Mouse (Mus musculus) layer of hippocampus, adult 11-12 months (tissue): ENCODE data around the gene Olfr311.
"Not testable (repeated sequence)": the region's sequence is repeated elsewhere in the genome, so short reads cannot be mapped to it uniquely, and the experiment has no call there.

Experiments used
- DNase-seq: peaks from one replicate; pipeline ENCODE4 v3.0.0; 2022; ENCODE audit warnings: low spot score

Olfr311 gene

DNA sequence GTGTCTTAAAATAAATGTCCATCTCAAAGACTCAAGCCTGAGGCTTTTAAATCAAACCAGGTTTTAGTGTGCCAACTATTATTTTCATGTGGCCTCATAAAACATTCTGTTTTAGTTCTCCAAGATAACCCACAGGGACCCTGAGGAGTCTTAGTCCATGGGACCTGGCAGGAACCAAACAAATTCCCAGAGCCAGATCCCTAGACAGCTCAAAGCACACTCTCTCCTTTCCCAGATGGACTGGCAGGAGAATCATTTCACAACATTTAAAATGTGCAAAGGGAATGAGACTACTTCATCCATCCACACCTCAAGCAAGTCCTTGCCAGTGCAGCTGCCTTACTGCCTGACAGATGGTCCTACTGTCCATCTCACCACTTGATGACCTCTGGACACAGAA, at the start of gene Olfr311:
Olfr311 (plus strand) TSS at position 301 of the 400 bp plus-strand sequence.
- not testable (repeated sequence) for DNase-seq

DNA sequence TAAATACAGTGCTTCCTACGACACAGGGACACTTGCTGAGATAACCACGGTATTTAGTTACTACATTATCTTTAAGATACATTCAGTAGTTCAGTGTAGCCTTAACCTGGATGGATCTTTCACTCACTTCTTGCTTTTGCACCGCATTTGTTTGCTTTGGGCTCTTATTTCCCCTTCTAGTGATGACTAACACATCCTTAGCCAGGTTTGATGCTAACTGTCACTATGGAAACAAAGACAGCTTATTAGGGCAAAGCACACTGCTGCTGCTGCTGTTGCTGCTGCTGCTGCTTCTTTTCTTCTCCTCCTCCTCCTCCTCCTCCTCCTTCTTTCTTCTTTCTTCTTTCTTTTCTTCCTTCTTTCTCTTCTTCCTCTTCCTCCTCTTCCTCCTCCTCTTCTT, 49.5 kb upstream of the Olfr311 start:
- DNase-seq = no peak

DNA sequence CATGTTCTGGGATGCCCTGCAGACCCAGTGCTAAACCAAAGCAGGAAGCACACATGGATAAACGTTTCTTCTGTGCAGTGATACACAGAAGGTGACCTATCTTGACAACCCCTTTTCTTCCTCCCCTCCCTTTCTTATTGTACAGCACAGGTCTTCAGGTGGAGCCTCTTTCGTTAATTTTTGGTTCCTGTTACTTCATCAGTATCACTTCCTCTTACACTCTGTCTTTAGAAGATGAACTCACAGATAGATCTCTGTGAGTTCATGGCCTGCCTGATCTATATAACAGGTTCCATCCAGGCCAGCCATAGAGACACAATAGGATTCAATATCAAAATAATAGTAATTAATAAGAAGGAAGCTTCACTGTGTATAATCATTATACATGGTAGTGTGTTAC, 49.0 kb upstream of the Olfr311 start:
- DNase-seq = no peak

DNA sequence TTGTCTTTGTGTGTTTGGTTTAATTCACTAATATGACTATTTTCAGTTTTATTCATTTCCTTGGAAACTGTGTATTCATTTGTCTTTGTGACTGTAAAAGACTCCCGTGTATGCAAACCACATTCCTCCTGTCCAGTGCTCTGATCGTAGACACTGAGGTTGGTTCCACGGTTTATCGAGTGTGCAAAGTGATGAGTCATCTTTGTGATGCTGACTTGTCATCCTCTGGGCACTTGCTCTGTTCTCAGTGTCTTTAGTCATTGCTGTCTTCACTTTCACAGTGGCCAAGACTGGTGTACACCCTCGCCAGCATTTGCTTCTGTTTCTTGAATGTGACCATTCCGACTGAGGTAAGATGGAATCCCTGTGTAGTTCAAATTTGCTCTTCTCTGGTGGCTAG, 48.4 kb upstream of the Olfr311 start:
- no peak for DNase-seq

DNA sequence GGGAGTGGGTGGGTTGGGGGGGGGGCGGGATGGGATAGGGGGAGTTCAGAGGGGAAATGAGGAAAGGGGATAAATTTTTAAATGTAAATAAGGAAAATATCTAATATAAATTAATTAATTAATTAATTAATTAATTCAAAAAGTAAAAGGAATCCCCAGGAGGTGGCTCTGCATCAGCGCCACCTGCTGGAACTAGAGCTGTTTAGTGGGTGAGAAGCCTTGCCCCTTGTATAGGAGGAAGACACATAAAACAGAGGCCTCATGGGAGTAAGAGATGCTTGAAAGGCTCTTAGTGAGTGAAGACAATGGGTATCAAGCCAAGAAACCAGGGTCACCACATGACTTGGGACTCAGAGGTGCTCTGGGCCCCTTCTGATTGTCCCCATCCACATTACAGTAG, 43.2 kb upstream of the Olfr311 start:
- DNase-seq = no peak

DNA sequence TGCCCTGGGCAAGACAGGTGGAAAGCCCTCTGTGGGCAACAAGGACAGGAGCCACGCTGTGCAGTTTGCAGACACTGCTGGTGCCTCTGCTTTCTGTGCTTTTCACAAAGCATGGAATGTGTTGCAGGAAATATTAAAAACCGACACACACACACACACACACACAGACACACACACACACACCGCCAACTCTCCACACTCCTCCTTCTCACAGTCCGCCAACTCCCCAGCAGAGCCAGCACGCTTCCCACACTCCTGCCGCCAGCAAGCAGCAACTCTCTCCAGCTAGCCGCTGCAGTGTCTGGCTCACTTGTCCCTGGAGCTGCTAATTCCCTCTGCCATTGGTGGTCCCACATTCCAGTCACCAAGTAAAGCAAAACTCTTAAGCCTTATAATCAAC, 42.2 kb upstream of the Olfr311 start:
- DNase-seq = peak; percentile 77

DNA sequence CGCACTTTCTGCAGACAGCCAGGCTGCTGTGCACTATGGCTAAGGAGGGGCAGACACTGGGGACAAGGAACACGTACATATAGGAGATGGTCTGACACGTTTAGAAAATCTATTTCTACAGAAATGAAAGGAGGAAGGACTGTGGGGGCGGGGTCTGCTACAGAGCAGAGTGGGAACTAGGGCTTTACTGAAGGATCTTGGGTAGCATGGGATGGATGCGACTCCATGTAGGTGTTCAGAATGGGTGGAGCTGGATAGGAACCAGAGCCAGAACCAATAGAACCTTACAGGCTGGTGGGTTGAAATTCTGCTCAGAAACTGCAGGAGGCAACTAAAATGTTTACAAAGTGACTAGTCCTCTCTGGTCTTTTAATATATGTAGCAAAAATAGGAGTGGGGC, 39.3 kb upstream of the Olfr311 start:
- no peak for DNase-seq

DNA sequence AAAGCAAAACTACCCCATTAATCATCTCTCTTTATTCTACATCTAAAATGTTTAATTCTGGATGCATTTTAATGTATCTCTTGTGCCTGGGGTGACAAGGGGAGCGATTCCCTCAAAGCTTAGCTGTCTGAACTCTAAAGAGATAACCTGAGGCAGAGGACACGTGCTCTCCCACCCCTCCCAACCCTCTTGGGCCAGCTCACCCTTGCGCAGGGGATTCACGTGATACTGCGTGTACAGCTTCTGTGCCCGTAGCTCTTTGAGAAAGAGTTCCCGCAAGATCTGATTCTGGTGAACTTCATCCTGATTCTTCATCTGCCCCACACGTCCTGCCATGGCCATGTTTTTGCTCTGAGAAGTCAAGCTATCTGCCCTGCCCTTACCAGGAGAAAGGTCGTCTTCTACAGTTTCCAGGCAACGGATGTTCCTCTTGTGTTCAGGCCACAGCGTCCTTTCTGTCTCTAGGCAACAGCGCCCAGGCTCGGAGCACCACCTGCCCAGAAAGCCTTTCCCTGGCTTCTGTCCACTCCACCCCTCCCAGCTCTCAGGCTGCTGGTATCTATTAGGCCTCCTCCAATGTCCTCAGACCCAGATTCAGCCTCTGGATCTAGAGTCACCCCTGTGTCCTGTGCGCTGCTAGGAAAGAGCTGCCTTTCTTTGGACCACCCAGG, 37.4 kb upstream of the Olfr311 start, which contains the start of gene Fam183b:
Fam183b (minus strand) TSS at position 403 of the 671 bp plus-strand sequence.
- DNase-seq = peak; percentile 34

DNA sequence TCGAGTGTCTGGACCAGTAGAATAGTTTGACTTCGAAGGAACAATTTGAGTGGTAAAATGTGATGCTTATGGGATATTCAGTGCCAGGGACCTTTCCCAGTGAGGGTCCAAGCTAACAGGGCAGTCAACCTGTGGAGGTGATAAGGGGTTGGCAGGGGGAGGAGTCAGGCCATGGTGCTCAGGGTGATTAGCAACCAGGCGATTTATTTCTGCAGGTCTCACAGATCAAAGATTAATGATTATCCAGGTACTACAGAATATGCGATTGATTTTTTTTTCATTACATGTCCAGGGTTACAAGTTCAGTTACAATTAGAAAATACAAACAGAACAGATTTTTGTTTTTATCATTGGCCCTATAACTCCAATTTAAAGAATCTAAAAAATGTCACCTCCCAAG, 35.2 kb upstream of the Olfr311 start:
- DNase-seq = no peak

DNA sequence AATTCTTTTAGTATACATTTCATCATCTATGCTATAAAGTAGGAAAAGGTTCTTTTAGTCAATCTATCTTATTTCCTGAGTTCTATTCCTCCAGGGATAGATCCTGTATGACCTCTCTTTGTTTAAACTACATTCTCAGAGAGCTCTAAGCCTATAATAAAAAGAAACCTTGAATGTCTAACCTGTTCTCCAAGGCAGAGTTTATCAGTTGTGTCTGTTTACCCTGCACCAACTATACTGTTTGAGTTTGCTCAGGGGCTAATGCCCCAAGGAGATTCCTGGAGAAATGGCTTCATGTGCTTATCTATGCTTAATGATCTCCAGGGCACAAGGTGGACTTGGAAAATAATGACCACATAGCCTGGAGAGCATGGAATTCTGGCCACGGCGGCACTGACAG, 34.7 kb upstream of the Olfr311 start:
- no peak for DNase-seq

DNA sequence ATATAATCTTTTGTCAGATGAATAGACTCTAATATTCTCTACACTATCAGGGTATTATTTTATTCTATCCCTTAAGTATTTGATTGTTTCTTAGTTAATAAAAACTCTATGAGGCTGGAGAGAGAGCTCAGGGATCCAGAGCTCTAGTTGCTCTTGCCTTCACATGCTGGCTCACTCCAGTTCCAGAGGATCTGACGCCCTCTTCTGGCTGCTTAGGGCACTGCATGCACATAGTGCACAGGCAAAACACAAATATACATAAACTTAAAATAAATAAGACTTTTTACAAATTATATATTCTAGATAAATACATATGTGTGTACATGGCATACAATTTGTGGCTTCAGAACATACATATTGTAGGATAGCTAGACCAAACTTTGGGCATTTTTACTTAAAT, 27.1 kb upstream of the Olfr311 start:
- no peak for DNase-seq

DNA sequence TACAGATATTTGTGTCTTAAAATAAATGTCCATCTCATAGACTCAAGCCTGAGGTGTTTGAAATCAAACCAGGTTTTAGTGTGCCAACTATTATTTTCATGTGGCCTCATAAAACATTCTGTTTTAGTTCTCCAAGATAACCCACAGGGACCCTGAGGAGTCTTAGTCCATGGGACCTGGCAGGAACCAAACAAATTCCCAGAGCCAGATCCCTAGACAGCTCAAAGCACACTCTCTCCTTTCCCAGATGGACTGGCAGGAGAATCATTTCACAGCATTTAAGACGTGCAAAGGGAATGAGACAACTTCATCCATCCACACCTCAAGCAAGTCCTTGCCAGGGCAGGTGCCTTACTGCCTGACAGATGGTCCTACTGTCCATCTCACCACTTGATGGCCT, 24.4 kb upstream of the Olfr311 start, which contains the start of gene Olfr313:
Olfr313 (plus strand) TSS at position 301 of the 400 bp plus-strand sequence.
- not testable (repeated sequence) for DNase-seq

DNA sequence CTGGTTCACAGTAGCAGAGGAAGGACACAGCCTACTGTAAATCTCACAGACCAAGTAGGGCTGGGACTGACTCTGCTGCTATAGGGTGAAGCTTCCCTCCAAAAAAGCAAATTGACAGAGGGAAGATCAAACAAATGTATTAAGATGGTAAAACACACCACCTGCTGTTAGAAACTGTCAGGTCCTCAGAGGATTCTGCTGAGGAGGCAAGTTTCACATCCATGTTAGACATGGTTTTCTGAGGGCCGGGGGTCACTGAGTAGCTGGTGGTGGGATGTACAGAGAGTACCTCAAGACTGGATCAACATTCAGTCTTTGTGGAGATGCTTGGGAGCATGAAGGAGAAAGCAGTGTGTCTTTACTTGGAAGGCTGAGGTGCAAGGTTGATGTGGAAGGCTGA, 23.4 kb upstream of the Olfr311 start:
- DNase-seq = no peak

DNA sequence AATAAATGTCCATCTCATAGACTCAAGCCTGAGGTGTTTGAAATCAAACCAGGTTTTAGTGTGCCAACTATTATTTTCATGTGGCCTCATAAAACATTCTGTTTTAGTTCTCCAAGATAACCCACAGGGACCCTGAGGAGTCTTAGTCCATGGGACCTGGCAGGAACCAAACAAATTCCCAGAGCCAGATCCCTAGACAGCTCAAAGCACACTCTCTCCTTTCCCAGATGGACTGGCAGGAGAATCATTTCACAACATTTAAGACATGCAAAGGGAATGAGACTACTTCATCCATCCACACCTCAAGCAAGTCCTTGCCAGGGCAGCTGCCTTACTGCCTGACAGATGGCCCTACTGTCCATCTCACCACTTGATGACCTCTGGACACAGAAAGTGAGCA, 10.1 kb upstream of the Olfr311 start, which contains the start of gene Olfr312:
Olfr312 (plus strand) TSS at position 301 of the 400 bp plus-strand sequence.
- not testable (repeated sequence) for DNase-seq

DNA sequence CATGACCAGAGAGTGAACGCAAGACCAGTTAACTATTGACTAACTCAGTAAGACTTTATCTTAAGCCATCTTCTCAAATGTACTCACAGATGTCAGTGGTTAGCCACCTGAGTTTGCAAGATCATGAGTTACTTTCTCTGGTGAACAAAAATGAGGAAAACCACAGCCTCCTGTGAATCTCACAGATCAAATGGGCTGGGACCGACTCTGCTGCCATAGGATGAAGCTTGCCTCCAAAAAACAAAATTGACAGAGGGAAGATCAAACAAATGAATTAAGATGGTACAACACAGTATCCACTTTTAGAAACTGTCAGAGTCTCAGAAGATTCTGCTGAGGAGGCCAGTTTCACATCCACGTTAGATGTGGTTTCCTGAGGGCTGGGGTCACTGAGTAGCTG, 9.3 kb upstream of the Olfr311 start:
- DNase-seq = no peak

DNA sequence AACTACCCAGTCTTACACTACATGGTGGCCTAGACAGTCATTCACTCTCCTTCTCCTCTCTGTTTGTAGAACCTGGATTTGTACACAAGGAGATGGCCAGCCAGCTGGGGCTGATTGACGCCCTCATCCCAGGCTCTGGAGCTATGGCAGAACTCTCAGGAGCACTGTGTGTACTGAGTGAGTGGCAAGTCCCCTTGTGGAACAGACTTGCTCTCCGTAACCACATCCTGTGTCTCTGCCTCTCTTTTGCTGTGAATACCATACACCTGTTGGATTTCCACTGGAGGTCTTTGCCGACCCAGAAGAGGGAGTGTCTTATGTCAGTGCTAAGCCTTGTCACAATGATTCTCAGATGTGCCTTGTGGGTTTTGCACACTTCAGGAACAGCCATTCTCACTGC, 6.5 kb upstream of the Olfr311 start:
- DNase-seq = not testable (repeated sequence)

DNA sequence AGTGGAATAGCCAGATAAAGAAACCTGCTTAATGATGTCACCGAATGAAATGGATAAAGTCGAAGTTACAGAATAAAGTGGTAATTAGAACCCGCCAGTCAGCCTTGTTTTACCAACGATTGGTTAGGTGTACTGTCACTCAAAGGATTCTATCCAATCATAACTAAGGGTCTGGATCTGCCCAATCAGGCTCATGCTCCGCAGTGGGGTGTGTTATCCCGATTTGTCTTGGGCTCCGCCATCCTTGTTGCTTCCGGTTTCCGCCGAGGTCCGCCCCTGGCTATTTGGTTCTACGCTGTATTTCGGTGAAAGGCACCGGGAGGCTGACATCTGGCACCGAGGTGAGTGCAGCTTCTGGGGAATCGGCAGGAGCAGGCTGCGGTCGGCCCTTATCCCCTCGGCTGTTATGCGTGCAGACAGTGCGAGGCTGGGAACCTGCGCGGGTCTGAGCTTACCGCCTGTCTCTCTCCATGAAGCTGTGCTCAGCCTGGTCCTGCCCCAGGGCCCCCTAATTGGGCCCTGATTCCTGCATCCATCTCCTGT, 7.9 kb downstream of the Olfr311 start, which contains the start of gene Gm12258:
Gm12258 (plus strand) TSS at position 240 of the 543 bp plus-strand sequence.
- peak; percentile 97 for DNase-seq

DNA sequence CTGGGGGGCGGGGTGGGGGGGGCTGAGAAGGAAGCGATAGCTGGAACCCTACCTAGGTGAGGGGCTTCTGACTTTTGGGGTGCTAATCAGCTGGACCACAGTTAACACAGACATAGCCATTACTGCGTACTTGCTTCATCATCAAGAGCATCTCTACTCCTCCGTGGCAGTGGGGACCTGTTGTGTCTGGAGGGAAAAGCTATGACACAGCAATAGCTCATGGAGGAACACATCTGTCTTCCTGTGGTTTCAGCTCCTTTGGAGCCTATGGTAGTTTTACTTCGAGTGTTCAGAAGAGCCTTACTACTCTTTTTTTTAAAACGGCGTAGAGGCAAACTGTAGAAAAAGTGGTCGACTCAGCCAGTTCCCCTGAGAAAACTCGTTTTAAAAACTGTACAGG, 8.6 kb downstream of the Olfr311 start:
- no peak for DNase-seq

DNA sequence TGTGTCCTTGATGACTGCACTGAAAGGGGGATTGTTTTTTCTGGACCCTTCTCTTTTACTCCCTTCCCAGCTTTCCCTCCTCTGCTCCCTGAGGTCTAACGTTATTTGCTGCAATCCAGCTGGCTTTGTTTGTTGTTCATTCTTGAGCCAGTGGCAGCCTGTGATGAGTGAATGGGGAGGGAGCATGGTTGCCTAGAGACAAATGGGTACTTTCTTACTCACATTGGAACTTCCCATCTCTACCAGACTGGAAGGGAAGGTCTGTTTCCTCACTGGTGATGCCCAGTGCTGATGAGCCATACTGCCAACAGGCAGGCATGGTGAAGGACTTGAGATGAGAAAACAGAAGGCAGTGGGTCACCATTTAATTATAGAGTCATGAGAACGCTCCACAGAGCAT, 10.7 kb downstream of the Olfr311 start:
- no peak for DNase-seq

DNA sequence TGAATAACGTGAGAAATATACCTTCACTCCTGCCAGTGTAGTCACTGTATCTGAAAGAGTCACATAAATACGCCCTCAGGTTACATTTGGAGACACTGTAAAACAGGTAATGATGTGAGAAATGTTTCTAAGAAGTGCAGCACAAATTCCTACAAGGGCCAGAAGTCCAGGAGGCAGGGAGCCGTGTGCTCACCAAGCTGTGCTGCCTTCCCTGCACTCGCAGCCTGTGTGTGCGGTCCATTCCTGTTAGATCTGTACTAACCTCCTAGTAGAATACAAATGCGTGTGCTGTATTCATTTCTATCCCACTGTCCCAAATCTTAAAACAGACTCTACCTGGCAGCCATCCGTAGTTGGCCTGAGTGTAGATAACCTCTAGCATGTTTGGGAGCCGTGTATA, 21.7 kb downstream of the Olfr311 start:
- no peak for DNase-seq

DNA sequence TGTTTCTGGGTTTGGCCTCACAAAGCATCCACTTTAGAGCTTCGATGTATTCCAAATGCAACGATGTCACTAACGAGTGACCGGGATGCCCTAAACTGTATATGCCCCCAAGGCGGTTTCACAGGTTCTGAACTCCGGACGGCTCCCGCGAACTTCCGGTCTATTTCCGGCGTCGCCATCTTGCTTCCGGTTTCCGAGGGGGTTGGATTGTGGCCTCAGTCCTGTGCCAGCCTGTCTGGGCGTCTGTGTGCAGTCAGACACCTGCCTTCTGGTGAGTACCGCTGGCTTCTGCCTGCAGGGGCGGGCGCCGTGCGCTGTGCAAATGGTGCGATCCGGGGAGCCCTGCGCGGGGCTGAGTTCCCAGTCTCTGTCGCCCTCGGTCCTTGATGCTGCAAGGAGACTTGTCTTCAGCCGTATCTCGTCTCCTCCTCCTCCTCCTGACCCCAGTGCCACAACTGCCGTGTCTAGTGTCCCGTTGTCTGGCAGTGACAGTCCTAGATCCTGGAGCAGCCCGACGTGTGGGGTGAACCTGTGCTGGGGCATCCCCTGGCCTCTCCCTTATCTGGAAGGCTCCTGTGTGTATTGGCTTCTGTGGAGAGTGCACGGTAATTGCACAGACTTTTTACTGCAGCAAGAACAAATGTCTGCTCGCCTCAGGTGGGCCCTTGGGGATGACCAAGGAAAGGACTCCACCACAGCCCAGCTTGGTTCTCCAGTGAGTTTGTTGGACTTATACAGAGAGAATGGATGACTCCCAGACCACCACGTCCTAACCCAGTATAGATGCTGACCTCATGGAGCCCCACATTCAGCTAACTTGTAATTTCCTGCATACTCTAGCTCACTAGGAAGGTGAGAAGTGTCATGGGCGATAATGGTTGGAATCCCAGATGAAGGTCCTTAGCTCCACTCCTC, 28.2 kb downstream of the Olfr311 start, which contains the start of gene 2810021J22Rik:
2810021J22Rik (plus strand) TSS at position 178 of the 915 bp plus-strand sequence.
- peak; percentile 79 for DNase-seq

DNA sequence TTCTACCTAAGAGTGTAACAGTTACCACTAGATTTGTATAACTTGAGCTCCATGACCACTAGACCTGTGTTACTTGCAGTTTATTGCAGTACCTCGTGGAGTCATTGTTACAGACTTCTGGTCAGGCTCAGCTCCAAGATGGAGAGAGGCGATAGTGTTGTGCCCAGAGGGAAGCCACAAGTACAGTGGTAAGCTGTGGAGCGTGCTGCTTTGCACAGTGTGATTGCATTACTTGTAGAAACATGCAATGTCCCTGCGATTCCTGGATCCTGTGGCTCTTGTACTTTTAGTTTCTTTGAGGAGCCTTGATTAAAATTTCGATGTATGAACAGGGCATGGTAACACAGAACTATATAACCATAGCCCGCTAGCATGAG, 28.9 kb downstream of the Olfr311 start:
- no peak for DNase-seq

DNA sequence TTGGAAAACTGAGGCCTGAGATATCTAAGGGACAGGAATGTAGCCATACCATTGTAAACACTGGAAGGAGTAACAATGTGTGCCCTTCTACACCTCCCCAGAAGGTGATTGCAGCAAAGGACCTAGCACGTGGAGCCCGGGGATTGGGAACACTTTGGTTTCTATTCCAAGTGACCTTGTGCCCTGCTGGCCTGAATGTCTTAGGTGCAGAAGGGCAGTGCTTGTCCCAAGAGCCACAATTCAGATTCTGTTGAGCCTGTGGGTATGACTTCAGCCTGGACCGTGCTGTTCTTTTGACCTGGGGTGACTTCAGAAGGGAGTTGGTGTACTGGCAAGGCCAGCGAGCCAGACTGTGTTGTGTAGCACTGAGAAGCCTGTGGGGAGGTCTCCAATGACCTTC, 31.9 kb downstream of the Olfr311 start:
- no peak for DNase-seq
